Mouse (Mus musculus): Measurements from ENCODE around the gene Rhox2f.
"Not testable (repeated sequence)": the region's sequence is repeated elsewhere in the genome, so short reads cannot be mapped to it uniquely, and the experiment has no call there.

Gene Rhox2f

DNA sequence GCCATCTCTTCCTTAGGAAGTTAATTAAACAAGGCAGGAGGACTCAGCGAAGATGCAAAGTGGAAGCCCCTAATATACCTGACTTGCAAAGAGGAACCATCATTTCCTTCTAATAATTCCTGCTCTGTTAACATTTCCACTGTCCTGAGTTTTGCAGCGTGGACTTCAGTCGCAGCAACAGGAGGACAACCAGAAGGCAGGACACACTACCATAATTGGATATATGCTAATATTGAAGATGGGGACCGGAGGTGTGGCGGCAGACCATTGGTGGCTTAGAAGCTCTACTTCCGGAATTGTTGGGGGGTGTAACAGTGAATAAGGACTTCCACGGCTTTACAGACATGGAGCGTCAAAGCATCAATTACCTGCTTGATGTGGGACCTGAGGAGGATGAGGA lies at the start of gene Rhox2f:
Gene Rhox2f, plus strand, starts transcription at position 301 of the 400 bp plus-strand sequence.
- DNase-seq (ENCODE audit: low spot score in 2 of 2), result not testable (repeated sequence)

DNA sequence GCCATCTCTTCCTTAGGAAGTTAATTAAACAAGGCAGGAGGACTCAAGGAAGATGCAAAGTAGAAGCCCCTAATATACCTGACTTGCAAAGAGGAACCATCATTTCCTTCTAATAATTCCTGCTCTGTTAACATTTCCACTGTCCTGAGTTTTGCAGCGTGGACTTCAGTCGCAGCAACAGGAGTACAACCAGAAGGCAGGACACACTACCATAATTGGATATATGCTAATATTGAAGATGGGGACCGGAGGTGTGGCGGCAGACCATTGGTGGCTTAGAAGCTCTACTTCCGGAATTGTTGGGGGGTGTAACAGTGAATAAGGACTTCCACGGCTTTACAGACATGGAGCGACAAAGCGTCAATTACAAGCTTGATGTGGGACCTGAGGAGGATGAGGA lies 41.1 kb upstream of the Rhox2f start, which contains the start of gene Rhox2e:
Gene Rhox2e, plus strand, starts transcription at position 301 of the 400 bp plus-strand sequence.
- not testable (repeated sequence) for DNase-seq (ENCODE audit: low spot score in 2 of 2)

DNA sequence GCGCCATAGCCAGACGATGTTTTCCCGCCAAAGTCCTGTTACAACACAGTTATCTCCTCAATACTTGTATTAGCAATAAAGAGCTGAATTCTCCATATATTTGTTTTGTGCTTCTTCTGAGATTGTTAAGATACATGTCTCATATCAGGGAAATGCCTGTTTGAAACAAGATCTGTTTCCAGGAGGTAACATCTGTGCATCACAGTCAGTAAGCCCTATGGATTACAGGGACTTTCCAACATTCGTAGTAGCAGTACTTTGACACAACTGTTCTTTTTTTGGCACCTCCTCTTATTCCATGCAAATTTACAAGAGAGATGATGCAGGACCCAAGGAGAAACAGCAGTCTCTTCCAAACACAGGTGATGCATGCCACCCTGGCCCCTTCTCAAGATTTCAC lies 29.5 kb upstream of the Rhox2f start, which contains the start of gene Rhox3e:
Gene Rhox3e, plus strand, starts transcription at position 301 of the 400 bp plus-strand sequence.
- DNase-seq (ENCODE audit: low spot score in 2 of 2), result not testable (repeated sequence)

DNA sequence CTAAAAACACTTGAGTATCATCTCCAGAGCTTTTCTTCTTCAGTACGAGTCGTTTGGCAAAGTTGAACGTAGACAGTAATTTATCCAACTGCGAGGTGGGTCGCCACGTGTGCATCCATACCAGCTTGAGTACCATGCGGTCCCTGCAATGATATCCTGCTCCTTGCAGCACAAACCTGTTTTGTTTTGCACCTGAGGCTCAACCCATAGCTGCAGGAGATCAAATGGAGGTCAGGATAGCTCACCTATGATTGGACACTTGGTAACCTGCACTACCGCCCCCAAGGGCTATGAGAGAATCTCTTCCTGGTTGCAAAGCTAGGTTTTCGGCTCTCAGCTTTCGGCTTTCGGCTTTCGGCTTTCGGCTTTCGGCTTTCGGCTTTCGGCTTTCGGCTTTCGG lies 14.1 kb upstream of the Rhox2f start, which contains the start of gene Rhox4e:
Gene Rhox4e, plus strand, starts transcription at position 301 of the 400 bp plus-strand sequence.
- DNase-seq (ENCODE audit: low spot score in 2 of 2), result not testable (repeated sequence)

DNA sequence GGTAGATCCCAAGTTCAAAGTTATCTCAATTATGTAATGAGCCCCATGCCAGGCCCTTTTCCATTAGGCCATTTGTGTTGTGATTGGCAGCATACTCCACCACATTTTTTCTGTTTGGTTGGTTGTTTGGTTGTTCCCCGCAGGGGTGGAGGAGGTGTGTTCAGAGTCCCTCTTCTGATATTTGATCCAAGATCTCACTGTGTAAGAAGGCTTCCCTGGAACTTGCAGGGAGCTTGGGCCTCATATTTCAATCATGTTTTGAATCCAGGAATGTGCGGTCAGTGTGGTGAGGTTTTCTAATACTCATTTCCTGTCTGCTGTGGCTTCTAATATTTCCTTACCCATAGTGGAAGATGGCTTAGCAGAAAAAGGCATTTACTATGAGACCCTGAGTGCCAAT lies 1.4 kb downstream of the Rhox2f start:
- not testable (repeated sequence) for DNase-seq (ENCODE audit: low spot score in 2 of 2)

DNA sequence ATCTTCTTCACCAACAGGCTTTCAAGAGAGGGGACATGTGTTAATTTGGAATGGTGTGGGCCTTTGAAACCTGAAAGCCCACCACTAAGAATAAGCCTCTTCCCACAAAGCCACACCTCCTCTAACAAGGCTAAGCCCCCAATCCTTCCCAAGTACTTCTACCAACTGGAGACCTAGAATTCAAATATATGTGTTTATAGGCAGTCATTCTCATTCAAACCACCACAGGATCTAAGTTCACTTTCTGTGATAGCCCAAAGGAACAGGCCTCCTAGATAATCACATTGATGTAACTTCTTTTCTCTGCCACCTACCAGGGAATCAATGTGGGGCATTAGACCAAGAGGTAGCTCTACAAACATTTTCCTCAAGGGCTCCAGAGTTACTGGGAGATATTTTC lies 9.5 kb downstream of the Rhox2f start, which contains the start of gene Rhox3f:
Gene Rhox3f, plus strand, starts transcription at position 301 of the 400 bp plus-strand sequence.
- DNase-seq (ENCODE audit: low spot score in 2 of 2), result not testable (repeated sequence)

DNA sequence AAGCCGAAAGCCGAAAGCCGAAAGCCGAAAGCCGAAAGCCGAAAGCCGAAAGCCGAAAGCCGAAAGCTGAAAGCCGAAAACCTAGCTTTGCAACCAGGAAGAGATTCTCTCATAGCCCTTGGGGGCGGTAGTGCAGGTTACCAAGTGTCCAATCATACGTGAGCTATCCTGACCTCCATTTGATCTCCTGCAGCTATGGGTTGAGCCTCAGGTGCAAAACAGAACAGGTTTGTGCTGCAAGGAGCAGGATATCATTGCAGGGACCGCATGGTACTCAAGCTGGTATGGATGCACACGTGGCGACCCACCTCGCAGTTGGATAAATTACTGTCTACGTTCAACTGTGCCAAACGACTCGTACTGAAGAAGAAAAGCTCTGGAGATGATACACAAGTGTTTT lies 36.4 kb downstream of the Rhox2f start, which contains the start of gene Rhox4f:
Gene Rhox4f, minus strand, starts transcription at position 101 of the 400 bp plus-strand sequence.
- not testable (repeated sequence) for DNase-seq (ENCODE audit: low spot score in 2 of 2)

All from spleen, postnatal 36 days (tissue).